Mouse (Mus musculus): ENCODE measurements at regions not wholly inside any gene's neighbourhood (a gene's known extent, or its start where the extent isn't known, plus 50 kb on each side); places are given as distances from the start of the nearest gene placed in this dataset.

GRCm38 (mm10) chr5:148626014-148626413 is 73.4 kb upstream of the Ubl3 start:
- no peak for TF ChIP-seq CTCF (IDR thresholded peaks at IDR 0.05; ENCODE audit: low read depth, low read length)
- no peak for TF ChIP-seq POLR2A (IDR thresholded peaks at IDR 0.05; ENCODE audit: insufficient read depth, low read length)
- no peak for TF ChIP-seq EP300 (IDR thresholded peaks at IDR 0.05; ENCODE audit: insufficient read depth, low read depth, low read length)

All from ES-Bruce4 (cell line).